15 mouse cellular contexts compared by ENCODE assay signal in genomic region chr11:86497908-86498307, GRCm38 (mm10). TPM values are rescaled to one million over a fixed set of nuclear protein-coding genes. Genes with fewer than 3 reads are reported as not detected.
DNase-seq lines count a peak whose midpoint lies in the region; ATAC-seq and TF ChIP-seq lines count a peak whose summit lies in the region.
"Had no signal": no experiment of that assay in that cellular context is flagged by ENCODE, and none has a peak within 500 bp of the region (broad histone marks: within the 10 kb centered on the region; RNA-seq: fewer than 3 reads in every experiment).

No protein-coding gene starts in this region.

- TF ChIP-seq EP300 in stomach, postnatal 0 days (optimal IDR thresholded peaks at IDR 0.05), result no peak

- TF ChIP-seq CTCF in stomach, postnatal 0 days (IDR thresholded peaks at IDR 0.05; ENCODE audit: low read depth), result peak; percentile 54

- H3K9ac ChIP-seq in stomach, postnatal 0 days (ENCODE audit: low read length), result no peak overlapping the region
- no peak overlapping the region for H3K9ac ChIP-seq in hindbrain, embryonic 12.5 days
- H3K9ac ChIP-seq: heart, embryonic 12.5 days; hindbrain, embryonic 15.5 days had no signal

- H3K9me3 ChIP-seq in stomach, postnatal 0 days (ENCODE audit: control insufficient read depth, low read length), result no peaks in the 10 kb centered on the region
- H3K9me3 ChIP-seq in hindbrain, embryonic 12.5 days (replicated peaks), result no peaks in the 10 kb centered on the region
- H3K9me3 ChIP-seq: G1E; heart, embryonic 12.5 days; hindbrain, embryonic 15.5 days had no signal

- H3K27me3 ChIP-seq in stomach, postnatal 0 days (ENCODE audit: control insufficient read depth, insufficient read depth, low read length), result no peaks in the 10 kb centered on the region
- H3K27me3 ChIP-seq in hindbrain, embryonic 12.5 days, result no peaks in the 10 kb centered on the region
- H3K27me3 ChIP-seq: heart, embryonic 12.5 days; hindbrain, embryonic 15.5 days had no signal

- ATAC-seq in stomach, postnatal 0 days (ENCODE audit: low FRiP score, low TSS enrichment), result no peak
- ATAC-seq in hindbrain, embryonic 12.5 days (ENCODE audit: low FRiP score), result no peak
- no peak for ATAC-seq in cerebellum, adult (ENCODE audit: insufficient number of reproducible peaks, low FRiP score, low TSS enrichment)
- ATAC-seq: midbrain, embryonic 16.5 days had no signal

- peak; percentile 43 for DNase-seq in heart, adult 11 months
- no peak for DNase-seq in heart, postnatal 4 days
- peak; percentile 16 for DNase-seq in retina, embryonic 14.5 days (ENCODE audit: low spot score)
- no peak for DNase-seq in retina, postnatal 1 day
- DNase-seq in adipocyte (ENCODE audit: low spot score), result peak; percentile 50
- DNase-seq in stomach, postnatal 0 days (ENCODE audit: low spot score), result no peak
- DNase-seq: adrenal gland, postnatal 36 days; kidney, postnatal 36 days; lung, adult 18-20 months had no signal

- no peak overlapping the region for H3K4me3 ChIP-seq in stomach, postnatal 0 days (ENCODE audit: low read depth, low read length)
- H3K4me3 ChIP-seq in hindbrain, embryonic 12.5 days, result no peak overlapping the region
- H3K4me3 ChIP-seq: heart, embryonic 12.5 days; hindbrain, embryonic 15.5 days had no signal

- H3K4me1 ChIP-seq in stomach, postnatal 0 days (replicated peaks; ENCODE audit: control insufficient read depth, insufficient read depth), result no peaks in the 10 kb centered on the region
- no peaks in the 10 kb centered on the region for H3K4me1 ChIP-seq in hindbrain, embryonic 12.5 days
- H3K4me1 ChIP-seq: heart, embryonic 12.5 days; hindbrain, embryonic 15.5 days had no signal

- WGBS in stomach, postnatal 0 days, result 78% methylated on average over 3 of the region's 3 CpGs
- WGBS in hindbrain, embryonic 12.5 days, result 75% methylated on average over 3 of the region's 3 CpGs

- H3K4me2 ChIP-seq in stomach, postnatal 0 days (replicated peaks; ENCODE audit: low read depth), result no peak overlapping the region
- no peak overlapping the region for H3K4me2 ChIP-seq in hindbrain, embryonic 12.5 days (replicated peaks)
- H3K4me2 ChIP-seq: heart, embryonic 12.5 days; hindbrain, embryonic 15.5 days had no signal

- peaks cover 12% of the 10 kb centered on the region for H3K36me3 ChIP-seq in stomach, postnatal 0 days (ENCODE audit: control insufficient read depth, insufficient read depth, low read length)
- H3K36me3 ChIP-seq in hindbrain, embryonic 12.5 days, result peaks cover 23% of the 10 kb centered on the region

- H3K27ac ChIP-seq in stomach, postnatal 0 days (replicated peaks), result no peak overlapping the region
- no peak overlapping the region for H3K27ac ChIP-seq in hindbrain, embryonic 12.5 days
- H3K27ac ChIP-seq: hindbrain, embryonic 15.5 days had no signal

RNA-seq across cellular contexts. Expression of gene Rnft1, which starts 13.5 kb away (rescaled TPM):
- total RNA-seq in heart, postnatal 4 days (2021), result 10 to 100 TPM; 28.9 to 33.1 TPM
- polyA plus RNA-seq in stomach, postnatal 0 days (2015; fragmentation: Nextera tagmentation; extraction: Ambion mirVana), result 58.2 and 60.8 TPM in 2 replicates
- polyA plus RNA-seq in hindbrain, embryonic 12.5 days (2016; fragmentation: Nextera tagmentation; extraction: Ambion mirVana), result 22.4 and 24.6 TPM in 2 replicates

RNA-seq across cellular contexts. Expression of gene Rps6kb1, which starts 46.7 kb away (rescaled TPM):
- total RNA-seq in heart, postnatal 4 days (2021), result 10 to 100 TPM; 27.7 to 28.8 TPM
- 40.7 and 42.3 TPM in 2 replicates for polyA plus RNA-seq in stomach, postnatal 0 days (2015; fragmentation: Nextera tagmentation; extraction: Ambion mirVana)
- polyA plus RNA-seq in hindbrain, embryonic 12.5 days (2016; fragmentation: Nextera tagmentation; extraction: Ambion mirVana), result 67.3 and 76.2 TPM in 2 replicates

RNA-seq across cellular contexts. Expression of gene Tubd1, which starts 46.9 kb away (rescaled TPM):
- total RNA-seq in heart, postnatal 4 days (2021), result 1 to 10 TPM; 8.4 to 9.7 TPM
- polyA plus RNA-seq in stomach, postnatal 0 days (2015; fragmentation: Nextera tagmentation; extraction: Ambion mirVana), result 7.6 and 7.8 TPM in 2 replicates
- 9.7 and 10.2 TPM in 2 replicates for polyA plus RNA-seq in hindbrain, embryonic 12.5 days (2016; fragmentation: Nextera tagmentation; extraction: Ambion mirVana)

Comparison
In these comparisons a context has a peak if more than half of its experiments do, and no peak if none do; other contexts are left out.
1. DNase-seq: peak in heart, adult 11 months (single experiment), retina, embryonic 14.5 days (single experiment) and adipocyte (single experiment); none in heart, postnatal 4 days (single experiment), retina, postnatal 1 day (single experiment) and stomach, postnatal 0 days (single experiment).